Mouse (Mus musculus) spleen, postnatal 14 days (tissue): ENCODE results near the gene Ppil3.

ENCODE experiments used
- DNase-seq, 2 experiments: peaks; one replicate each; pipeline ENCODE4 v3.0.0; 2021 to 2022; ENCODE audit warnings: low spot score in 2 of 2

The Ppil3 gene

GRCm38 (mm10) chr1:58409553-58410197, 35.6 kb downstream of the Ppil3 start:
- no peak for DNase-seq

GRCm38 (mm10) chr1:58408141-58408540, 37.1 kb downstream of the Ppil3 start:
- no peak for DNase-seq

DNA sequence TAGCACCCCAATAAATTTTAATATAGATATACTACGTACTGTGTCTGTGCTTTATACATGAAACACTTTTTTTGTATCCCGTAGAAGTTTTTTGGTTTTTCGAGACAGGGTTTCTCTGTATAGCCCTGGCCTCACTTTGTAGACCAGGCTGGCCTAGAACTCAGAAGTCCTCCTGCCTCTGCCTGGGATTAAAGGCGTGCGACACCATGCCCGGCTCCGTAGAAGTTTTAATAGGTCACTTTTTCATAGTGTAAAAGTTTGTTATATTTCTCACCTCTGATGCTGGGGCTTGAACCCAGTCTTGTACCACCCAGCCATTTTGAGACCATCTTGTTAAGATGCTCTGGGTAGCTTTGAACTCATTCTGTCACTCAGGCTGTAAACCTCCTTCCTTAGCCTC, 38.0 kb downstream of the Ppil3 start:
- DNase-seq: no peak

- no peak for DNase-seq
Observed at GRCm38 (mm10) chr1:58403745-58404144, 41.5 kb downstream of the Ppil3 start.

GRCm38 (mm10) chr1:58401396-58401795, 43.9 kb downstream of the Ppil3 start:
- no peak for DNase-seq

DNA sequence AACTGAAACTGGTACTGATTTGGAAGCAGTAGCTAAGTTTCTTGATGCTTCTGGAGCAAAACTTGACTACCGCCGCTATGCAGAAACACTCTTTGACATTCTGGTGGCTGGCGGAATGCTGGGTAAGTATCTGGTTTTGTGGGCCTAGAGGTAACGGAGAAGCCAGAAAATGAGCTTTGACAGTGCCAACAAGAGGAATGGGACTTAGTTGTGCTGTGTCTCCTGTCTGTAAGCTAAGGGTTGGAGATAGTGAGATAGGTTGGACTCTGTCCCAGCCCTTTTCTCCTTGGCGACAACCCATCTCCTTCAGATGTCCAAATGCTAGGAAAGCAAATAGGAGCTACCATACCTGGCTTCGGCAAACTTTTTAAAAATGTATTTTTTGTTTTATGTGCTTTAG, 47.6 kb downstream of the Ppil3 start:
- DNase-seq: no peak

GRCm38 (mm10) chr1:58396179-58396578, 49.1 kb downstream of the Ppil3 start:
- no peak for DNase-seq

- DNase-seq: no peak
Observed at GRCm38 (mm10) chr1:58395341-58395740, 49.9 kb downstream of the Ppil3 start.

- peak; percentile 19 to 40 for DNase-seq
Observed at GRCm38 (mm10) chr1:58393284-58394195, 51.7 kb downstream of the Ppil3 start.

- peak; percentile 87 to 92 for DNase-seq
Observed at GRCm38 (mm10) chr1:58392652-58393283, 52.5 kb downstream of the Ppil3 start, which contains the start of gene Bzw1. Gene Bzw1, plus strand, starts transcription at chr1:58392898.

GRCm38 (mm10) chr1:58392268-58392651, 53.0 kb downstream of the Ppil3 start:
- no peak for DNase-seq

GRCm38 (mm10) chr1:58391421-58392267, 53.6 kb downstream of the Ppil3 start:
- DNase-seq: no peak

DNA sequence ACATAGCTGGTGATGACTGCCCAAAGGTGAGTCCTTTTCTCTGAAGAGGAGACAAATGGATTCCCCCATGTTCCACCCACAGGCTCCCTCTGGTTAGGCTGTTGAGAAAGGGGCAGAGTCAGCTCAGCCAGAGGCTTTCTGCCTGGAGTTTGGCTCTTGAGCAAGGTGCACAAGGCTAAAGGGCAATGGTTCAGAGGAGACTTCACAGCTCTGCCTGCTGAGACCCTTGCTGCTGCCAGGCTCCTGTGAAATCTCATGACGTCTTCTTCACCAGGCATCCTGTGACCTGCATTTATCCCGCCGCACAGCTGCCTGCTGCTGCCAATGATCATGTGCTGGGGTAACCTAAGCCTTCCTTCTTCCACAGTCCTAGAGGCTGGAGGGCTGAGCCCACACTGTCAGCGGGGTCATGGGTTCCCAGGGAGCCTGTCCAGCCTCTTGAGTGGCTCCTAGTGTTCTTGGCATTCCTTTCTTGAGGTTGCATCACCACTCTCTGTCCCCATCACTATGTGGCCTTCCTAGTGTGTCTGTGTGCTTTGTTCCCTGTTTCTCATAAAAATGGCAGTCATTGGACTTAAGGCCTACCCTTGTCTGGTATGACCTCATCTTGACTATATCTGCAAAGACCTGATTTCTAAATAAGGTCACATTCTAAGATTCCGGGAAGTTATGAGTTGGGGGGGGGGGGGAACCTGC, 62.6 kb downstream of the Ppil3 start:
- no peak for DNase-seq
